Mouse (Mus musculus) bone marrow macrophage, adult 2 months (primary cell): ENCODE data around the gene Meis1.

Experiments
- CTCF ChIP-seq: IDR thresholded peaks from 2 replicates; pipeline ENCODE4 v1.5.1; 2012; ENCODE audit warnings: low read depth, mild to moderate bottlenecking, low read length, moderate library complexity
- POLR2A ChIP-seq: IDR thresholded peaks from 2 replicates; pipeline ENCODE4 v1.6.1; 2012; ENCODE audit warnings: mild to moderate bottlenecking, low read depth, low read length, borderline replicate concordance

DNA sequence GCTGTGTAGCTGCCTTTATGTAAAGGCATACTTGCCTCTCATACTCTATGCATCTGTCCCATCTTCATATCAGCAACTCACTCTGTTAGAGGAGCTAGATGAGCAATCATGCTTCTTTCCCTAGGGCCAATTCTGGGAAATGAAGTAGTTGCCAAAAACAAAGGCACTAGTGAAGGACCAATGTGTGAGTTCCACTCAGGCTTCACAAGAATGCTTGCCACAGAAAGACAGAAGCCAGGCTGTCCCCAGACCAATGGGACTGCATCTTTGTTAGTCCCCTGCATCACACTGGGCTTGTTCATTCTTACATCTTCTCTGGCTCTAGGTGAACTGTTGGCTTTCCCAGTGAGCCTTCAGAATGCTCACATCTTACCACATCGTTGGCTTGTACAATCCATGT lies 43.7 kb downstream of the Meis1 start:
- TF ChIP-seq CTCF (no peak), POLR2A (no peak)
